Mouse (Mus musculus) spleen, postnatal 0 days (tissue): ENCODE results near the gene Scd2. TPM values are rescaled to one million over a fixed set of nuclear protein-coding genes. Genes with fewer than 3 reads are reported as not detected.

Experiments
- polyA plus RNA-seq: library from polyadenylated mRNA; unstranded; fragments of >200 nt; fragmentation: Nextera tagmentation; extraction: Ambion mirVana; gene quantifications from 2 replicates; pipeline ENCODE4 v1.2.1, GENCODE M21; 2015

Scd2 gene
- polyA plus RNA-seq = 11.1 and 16.3 TPM in 2 replicates

DNA sequence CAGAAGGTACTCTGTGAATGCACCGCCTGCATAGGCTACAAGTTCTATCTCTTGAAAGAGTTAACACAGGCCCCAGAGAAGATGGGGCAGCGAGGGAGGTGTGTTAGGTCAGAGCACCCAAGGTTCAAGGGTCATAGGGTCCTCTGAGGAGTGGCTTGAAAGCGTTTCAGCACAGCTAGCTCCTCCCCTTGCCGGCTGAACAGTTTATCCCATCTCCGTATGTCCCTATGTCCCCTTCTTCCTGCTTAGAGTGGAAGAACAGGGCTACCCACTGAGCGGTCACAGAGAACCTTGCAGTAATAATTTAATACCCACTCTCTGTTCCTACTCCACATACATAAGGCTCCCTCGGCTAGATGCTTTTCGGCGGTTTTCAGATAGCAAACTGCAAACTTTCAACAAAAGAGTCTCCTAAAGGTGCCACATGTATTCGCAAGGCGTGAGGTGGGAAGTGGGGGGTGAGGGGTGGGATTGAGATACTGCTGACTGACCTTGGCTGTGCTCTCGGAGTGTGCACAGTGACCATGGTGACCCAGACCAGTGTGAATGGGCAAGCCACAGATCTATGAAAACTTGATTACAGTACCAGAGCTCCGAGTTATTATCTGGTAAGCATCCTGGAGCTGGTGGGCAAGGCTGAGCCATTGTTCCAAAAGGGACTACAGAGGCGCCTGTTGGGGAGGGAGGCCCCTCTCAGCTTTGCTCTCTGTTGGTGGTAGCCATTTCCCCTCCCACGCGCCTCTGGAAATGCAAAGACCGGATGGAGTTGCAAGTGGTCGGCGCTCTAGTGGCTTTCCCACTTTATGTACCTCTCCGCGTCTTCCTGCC lies at the start of gene Scd2:
Scd2 (plus strand) TSS at position 734 of the 828 bp plus-strand sequence.

DNA sequence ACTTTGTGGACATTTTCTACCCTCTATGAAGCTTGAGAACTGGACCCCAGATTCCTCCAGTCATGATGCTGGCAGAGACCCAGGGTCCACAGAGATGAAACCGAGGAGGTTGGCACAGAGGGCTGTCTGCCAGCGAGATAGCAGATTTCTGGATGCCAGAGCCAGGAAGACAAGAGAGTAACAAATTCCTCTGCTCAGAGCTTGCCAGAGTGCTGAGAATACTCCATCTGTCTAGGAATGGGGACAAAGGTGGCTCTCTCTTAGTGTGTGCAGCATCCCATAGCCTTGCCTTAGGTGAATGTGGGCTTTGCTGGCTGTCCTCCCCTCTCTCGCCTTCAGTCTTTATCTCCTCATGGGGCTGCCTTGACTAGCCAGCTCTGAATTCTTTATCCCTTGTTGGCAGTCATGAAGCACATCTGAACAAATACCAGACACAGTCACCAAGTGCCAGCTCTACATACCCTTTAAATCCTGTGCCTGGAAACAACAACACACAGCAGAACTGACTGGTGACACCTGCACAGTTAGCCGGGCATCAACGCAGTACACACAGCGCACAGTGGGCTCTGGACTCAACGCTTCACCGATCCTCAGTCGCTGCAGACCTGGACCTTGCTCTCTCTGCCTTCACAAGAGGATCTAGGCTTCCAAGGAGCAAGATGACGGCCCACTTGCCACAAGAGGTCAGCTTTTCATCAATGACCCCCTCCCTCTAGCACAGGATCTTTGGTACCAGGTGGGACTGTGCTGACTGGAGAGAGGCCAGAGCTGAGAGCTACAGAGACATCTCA lies 39.6 kb downstream of the Scd2 start, which contains the start of gene Scd4:
Scd4 (plus strand) TSS at position 260 of the 791 bp plus-strand sequence.

Other genes with a start within 250 kb of the Scd2 start
- 11.3 and 13.2 TPM in 2 replicates for gene Erlin1, start 223.9 kb upstream of the Scd2 start, polyA plus RNA-seq
- 22.8 and 24.9 TPM in 2 replicates for gene Chuk, start 186.2 kb upstream of the Scd2 start, polyA plus RNA-seq
- gene Cwf19l1, start 157.8 kb upstream of the Scd2 start, polyA plus RNA-seq = 20.7 and 21.3 TPM in 2 replicates
- gene Bloc1s2, start 147.2 kb upstream of the Scd2 start, polyA plus RNA-seq = 59.4 and 61.3 TPM in 2 replicates
- not detected in 2 replicates for gene Pkd2l1, start 101.2 kb upstream of the Scd2 start, polyA plus RNA-seq
- not detected in 2 replicates for gene Scd3, start 90.4 kb upstream of the Scd2 start, polyA plus RNA-seq
- gene Scd4, start 39.4 kb downstream of the Scd2 start, polyA plus RNA-seq = 0.07 TPM in 1 of 2 replicates, not detected in the other
- gene Scd1, start 114.2 kb downstream of the Scd2 start, polyA plus RNA-seq = 2.6 and 5.0 TPM in 2 replicates
- gene Wnt8b, start 199.8 kb downstream of the Scd2 start, polyA plus RNA-seq = not detected in 2 replicates